Mouse (Mus musculus): ENCODE results near the gene Btbd35f3.
"Not testable (repeated sequence)": the region's sequence is repeated elsewhere in the genome, so short reads cannot be mapped to it uniquely, and the experiment has no call there.

Gene Btbd35f3

DNA sequence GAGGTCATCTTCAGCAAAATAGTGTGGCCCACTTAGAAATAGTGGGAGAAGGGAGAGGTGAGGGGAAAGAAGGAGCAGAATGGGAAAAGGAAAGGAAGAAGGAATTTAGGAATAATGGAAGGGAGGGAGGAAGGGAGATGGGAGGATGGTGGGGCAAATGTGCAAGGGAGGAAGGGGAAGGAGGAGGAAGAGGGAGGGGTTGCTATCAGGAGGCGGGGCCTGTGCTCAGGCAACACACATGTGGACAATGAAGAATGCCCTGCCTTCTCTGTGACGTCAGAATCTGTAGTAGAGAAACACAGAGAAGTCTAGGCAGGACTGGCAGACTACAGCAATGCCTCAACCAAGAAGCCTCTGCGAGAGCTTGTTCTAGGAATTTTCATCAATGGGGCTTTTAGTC lies at the start of gene Btbd35f3:
TSS of gene Btbd35f3 (plus strand) at position 301 of the 400 bp plus-strand sequence.
- DNase-seq (ENCODE audit: low spot score in 2 of 2) = not testable (repeated sequence)

Measured in spleen, postnatal 36 days (tissue).